Mouse (Mus musculus) cerebellum, adult 2 months (tissue): ENCODE results near the gene Abcg4.

Source experiments
- CTCF ChIP-seq: fragments of 200-500 bp; IDR thresholded peaks from 2 replicates; pipeline ENCODE4 v1.5.1; 2011; ENCODE audit warnings: low read depth, mild to moderate bottlenecking, control low read depth, low read length, moderate library complexity, borderline replicate concordance; ENCODE audit not compliant: insufficient read depth
- POLR2A ChIP-seq: fragments of 200-500 bp; IDR thresholded peaks from 2 replicates; pipeline ENCODE4 v1.6.1; 2011; ENCODE audit warnings: low read length, control low read depth, borderline replicate concordance; ENCODE audit not compliant: insufficient read depth

GRCm38 (mm10) chr9:44236601-44237000 is 51.8 kb downstream of the Abcg4 start:
- TF ChIP-seq CTCF (no peak), POLR2A (no peak)
